Mouse (Mus musculus) limb, embryonic 15.5 days (tissue): ENCODE measurements around the gene Cox7c. TPM values are rescaled to one million over a fixed set of nuclear protein-coding genes. Genes with fewer than 3 reads are reported as not detected.
"Not testable (repeated sequence)": the region's sequence is repeated elsewhere in the genome, so short reads cannot be mapped to it uniquely, and the experiment has no call there.

Experiments
- ATAC-seq: fragments of 200-750 bp; cut with Nextera tagmentation; 2 replicates; pipeline ENCODE4 v1.8.0; 2017; ENCODE audit warnings: low read depth, moderate TSS enrichment; ENCODE audit not compliant: insufficient number of reproducible peaks, low FRiP score, low TSS enrichment
- H3K27ac ChIP-seq: fragments of 300-500 bp; sonication (generic); 2 replicates; pipeline ENCODE4 v1.5.1; 2015; ENCODE audit warnings: moderate library complexity, mild to moderate bottlenecking, inconsistent platforms
- H3K27me3 ChIP-seq: fragments of 300-500 bp; sonication (generic); 2 replicates; pipeline ENCODE4 v1.6.1; 2015; ENCODE audit warnings: inconsistent platforms
- H3K36me3 ChIP-seq: fragments of 300-500 bp; sonication (generic); 2 replicates; pipeline ENCODE4 v1.6.1; 2015; ENCODE audit warnings: inconsistent platforms
- H3K4me1 ChIP-seq: fragments of 300-500 bp; sonication (generic); 2 replicates; pipeline ENCODE4 v1.6.1; 2015; ENCODE audit warnings: inconsistent platforms
- H3K4me2 ChIP-seq: fragments of 300-500 bp; sonication (generic); 2 replicates; pipeline ENCODE4 v1.6.1; 2015; ENCODE audit warnings: mild to moderate bottlenecking, inconsistent platforms
- H3K4me3 ChIP-seq: fragments of 300-500 bp; sonication (generic); 2 replicates; pipeline ENCODE4 v1.5.1; 2015; ENCODE audit warnings: mild to moderate bottlenecking, inconsistent platforms
- H3K9ac ChIP-seq: fragments of 300-500 bp; sonication (generic); 2 replicates; pipeline ENCODE4 v1.6.1; 2015; ENCODE audit warnings: inconsistent platforms
- H3K9me3 ChIP-seq: fragments of 300-500 bp; sonication (generic); 2 replicates; pipeline ENCODE4 v1.6.1; 2016; ENCODE audit warnings: inconsistent platforms
- WGBS: fragments of 180-500 bp; shearing (Covaris S2); methylation state at CpG from one replicate; pipeline ENCODE4 v1.1.7; 2015; 5-methylcytosine and 5-hydroxymethylcytosine counted together
- polyA plus RNA-seq: library from polyadenylated mRNA; unstranded; fragments of >200 nt; fragmentation: Nextera tagmentation; extraction: Ambion mirVana; gene quantifications from 2 replicates; pipeline ENCODE4 v1.2.1, GENCODE M21; 2015

Gene Cox7c
- 550 and 584 TPM in 2 replicates for polyA plus RNA-seq

- WGBS, result under 1% methylated on average over 51 of the region's 51 CpGs
- Histone ChIP-seq H3K4me1 (no peaks in the 10 kb centered on the region), H3K9me3 (no peaks in the 10 kb centered on the region), H3K9ac (peak within 1 kb of the TSS; percentile 94), H3K27ac (peak within 1 kb of the TSS; percentile 93), H3K27me3 (no peaks in the 10 kb centered on the region), H3K36me3 (peaks cover 16% of the 10 kb centered on the region), H3K4me3 (peak within 1 kb of the TSS; percentile 77), H3K4me2 (peak within 1 kb of the TSS; percentile 44)
- peak; percentile 97 for ATAC-seq
Observed at GRCm38 (mm10) chr13:86046254-86046951, at the start of gene Cox7c. Gene Cox7c, minus strand, starts transcription at chr13:86046904.

GRCm38 (mm10) chr13:86068011-86068724 is 21.5 kb upstream of the Cox7c start:
- Histone ChIP-seq H3K27ac (no peak overlapping the region), H3K27me3 (no peaks in the 10 kb centered on the region), H3K9me3 (no peaks in the 10 kb centered on the region), H3K36me3 (no peaks in the 10 kb centered on the region), H3K9ac (no peak overlapping the region), H3K4me1 (no peaks in the 10 kb centered on the region), H3K4me2 (no peak overlapping the region), H3K4me3 (no peak overlapping the region)
- ATAC-seq, result no peak
- 50% methylated on average over 3 of the region's 3 CpGs for WGBS

GRCm38 (mm10) chr13:86067508-86067907 is 20.8 kb upstream of the Cox7c start:
- Histone ChIP-seq H3K4me1 (no peaks in the 10 kb centered on the region), H3K4me3 (no peak overlapping the region), H3K27ac (no peak overlapping the region), H3K4me2 (no peak overlapping the region), H3K27me3 (no peaks in the 10 kb centered on the region), H3K36me3 (no peaks in the 10 kb centered on the region), H3K9ac (no peak overlapping the region), H3K9me3 (no peaks in the 10 kb centered on the region)
- ATAC-seq, result no peak

- not testable (repeated sequence) for H3K27me3 ChIP-seq, H3K4me1 ChIP-seq, H3K9ac ChIP-seq, H3K4me2 ChIP-seq, H3K4me3 ChIP-seq, H3K9me3 ChIP-seq, H3K36me3 ChIP-seq, H3K27ac ChIP-seq, ATAC-seq
- 25% methylated on average over 8 of the region's 8 CpGs for WGBS
Observed at GRCm38 (mm10) chr13:86054091-86054490, 7.4 kb upstream of the Cox7c start.

DNA sequence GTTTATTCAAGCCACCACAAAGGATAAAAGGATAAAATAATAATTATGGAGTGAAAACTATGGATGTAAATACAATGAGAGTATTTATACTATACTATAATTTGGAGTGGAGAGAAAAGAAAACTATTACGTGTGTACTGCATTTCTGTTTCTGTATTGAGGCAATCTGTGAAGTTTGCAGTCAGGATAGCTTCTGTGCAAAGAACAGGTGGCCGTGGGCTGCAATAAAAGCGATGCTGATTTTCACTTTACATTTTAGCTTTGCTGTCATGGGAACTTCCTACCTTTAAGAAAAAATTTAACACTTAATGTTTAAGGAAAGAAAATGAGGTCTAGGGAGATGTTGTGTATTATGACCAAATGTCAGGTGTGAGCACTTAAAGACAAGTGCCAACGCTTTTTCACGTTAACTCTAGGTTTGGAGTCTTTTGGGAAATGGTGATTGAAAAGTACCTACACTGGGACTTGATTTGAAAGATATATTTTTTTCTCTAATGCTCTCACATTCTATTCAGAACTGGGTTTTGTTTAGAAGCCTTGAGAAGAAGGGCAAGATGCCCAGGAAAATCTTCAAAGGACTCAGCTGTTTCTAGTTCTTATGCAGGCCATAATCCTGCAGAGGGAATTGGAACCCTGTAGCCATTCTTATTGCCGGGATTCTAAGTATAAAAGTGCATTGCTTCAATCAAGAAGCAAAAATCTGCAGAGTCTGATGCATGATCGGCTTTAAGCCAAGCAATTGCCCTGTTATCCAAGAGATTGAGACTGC is 41.6 kb downstream of the Cox7c start:
- Histone ChIP-seq H3K27me3 (no peaks in the 10 kb centered on the region), H3K27ac (no peak overlapping the region), H3K36me3 (no peaks in the 10 kb centered on the region), H3K9me3 (no peaks in the 10 kb centered on the region), H3K9ac (no peak overlapping the region), H3K4me2 (no peak overlapping the region), H3K4me3 (no peak overlapping the region), H3K4me1 (no peaks in the 10 kb centered on the region)
- ATAC-seq, result no peak
- 65% methylated on average over 7 of the region's 7 CpGs for WGBS
